Mouse (Mus musculus) kidney, postnatal 4 days (tissue): Measurements from ENCODE around the gene Adamts4.

Source experiments
- DNase-seq, 2 experiments: peaks; one replicate each; pipeline ENCODE4 v3.0.0; 2021; ENCODE audit warnings: mixed read lengths in 2 of 2

The Adamts4 gene

GRCm38 (mm10) chr1:171256937-171257548, 6.8 kb downstream of the Adamts4 start:
- DNase-seq = peak; percentile 76 to 83

DNA sequence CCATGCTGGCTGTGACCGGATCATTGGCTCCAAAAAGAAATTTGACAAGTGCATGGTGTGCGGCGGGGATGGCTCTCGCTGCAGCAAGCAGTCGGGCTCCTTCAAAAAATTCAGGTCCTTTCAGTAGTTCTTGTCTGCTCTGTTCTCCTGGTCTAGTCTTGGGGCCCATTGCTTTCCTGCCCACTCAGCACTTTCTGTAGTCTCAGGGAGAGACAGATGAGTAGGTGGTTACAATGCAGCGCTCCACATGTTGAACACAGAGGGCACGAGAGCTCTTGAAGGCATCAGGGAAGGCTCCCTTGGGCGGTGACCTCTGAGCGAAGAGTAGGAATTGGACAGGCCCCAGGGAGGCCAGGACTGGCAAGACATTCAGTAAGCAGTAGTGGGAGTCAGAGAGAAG, 7.6 kb downstream of the Adamts4 start:
- no peak for DNase-seq

DNA sequence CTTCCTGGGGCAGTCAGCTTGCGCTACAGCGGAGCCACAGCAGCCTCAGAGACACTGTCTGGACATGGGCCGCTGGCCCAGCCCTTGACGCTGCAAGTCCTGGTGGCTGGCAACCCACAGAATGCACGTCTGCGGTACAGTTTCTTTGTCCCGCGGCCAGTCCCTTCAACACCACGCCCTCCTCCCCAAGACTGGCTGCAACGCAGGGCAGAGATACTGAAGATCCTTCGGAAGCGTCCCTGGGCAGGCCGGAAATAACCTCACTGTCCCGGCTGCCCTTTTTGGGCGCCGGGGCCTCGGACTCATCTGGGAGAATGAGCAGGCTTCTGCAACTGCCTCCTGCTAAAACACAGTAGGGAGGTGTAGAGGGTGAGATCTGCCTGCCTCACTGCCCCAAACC, 8.7 kb downstream of the Adamts4 start:
- no peak for DNase-seq

- no peak for DNase-seq
Measured at GRCm38 (mm10) chr1:171260316-171260715, 10.1 kb downstream of the Adamts4 start.

GRCm38 (mm10) chr1:171262594-171263130, 12.4 kb downstream of the Adamts4 start:
- DNase-seq = peak; percentile 77 to 85

DNA sequence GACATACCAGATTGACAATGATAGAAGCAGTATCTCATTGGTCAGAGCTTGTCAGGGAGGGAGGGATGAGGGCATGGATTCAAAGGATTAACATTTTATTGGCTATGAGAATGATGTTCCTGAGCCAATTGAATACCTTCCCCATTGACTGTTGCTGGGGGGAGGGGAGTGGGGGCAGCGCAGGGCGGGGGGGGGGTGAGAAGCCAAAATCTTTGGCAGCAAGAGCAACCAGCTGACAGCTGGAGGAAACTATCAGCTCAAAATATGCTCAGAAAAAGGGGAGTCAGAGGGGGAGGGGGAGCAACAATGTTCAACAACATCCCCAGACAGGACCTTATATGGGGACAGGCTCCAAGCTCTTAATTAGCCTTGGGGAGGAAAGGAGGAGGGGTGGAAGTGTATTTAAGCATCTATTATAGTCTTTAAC, 13.0 kb downstream of the Adamts4 start:
- DNase-seq = peak; percentile 66 to 78

- DNase-seq = no peak
Measured at GRCm38 (mm10) chr1:171263666-171264461, 13.6 kb downstream of the Adamts4 start.

GRCm38 (mm10) chr1:171265971-171266744, 15.9 kb downstream of the Adamts4 start:
- DNase-seq = no peak

DNA sequence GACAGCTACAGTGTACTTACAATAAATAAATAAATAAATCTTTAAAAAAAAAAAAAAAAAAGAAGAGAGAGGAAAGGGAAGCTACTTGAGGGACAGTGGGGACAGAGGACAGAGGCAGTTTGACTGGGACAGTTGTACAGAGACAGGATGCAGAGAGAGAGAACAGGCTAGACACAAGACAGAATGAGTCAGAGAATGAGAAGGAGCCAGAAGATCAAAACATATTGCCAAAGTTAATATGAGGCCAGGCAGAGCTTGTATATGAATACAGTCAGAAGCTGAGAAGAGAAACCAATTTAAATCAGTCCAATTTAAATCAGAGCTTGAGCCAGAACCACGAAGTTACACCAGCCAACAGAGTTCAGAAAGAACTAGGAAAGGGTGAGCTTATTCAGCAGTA, 18.1 kb downstream of the Adamts4 start:
- no peak for DNase-seq

DNA sequence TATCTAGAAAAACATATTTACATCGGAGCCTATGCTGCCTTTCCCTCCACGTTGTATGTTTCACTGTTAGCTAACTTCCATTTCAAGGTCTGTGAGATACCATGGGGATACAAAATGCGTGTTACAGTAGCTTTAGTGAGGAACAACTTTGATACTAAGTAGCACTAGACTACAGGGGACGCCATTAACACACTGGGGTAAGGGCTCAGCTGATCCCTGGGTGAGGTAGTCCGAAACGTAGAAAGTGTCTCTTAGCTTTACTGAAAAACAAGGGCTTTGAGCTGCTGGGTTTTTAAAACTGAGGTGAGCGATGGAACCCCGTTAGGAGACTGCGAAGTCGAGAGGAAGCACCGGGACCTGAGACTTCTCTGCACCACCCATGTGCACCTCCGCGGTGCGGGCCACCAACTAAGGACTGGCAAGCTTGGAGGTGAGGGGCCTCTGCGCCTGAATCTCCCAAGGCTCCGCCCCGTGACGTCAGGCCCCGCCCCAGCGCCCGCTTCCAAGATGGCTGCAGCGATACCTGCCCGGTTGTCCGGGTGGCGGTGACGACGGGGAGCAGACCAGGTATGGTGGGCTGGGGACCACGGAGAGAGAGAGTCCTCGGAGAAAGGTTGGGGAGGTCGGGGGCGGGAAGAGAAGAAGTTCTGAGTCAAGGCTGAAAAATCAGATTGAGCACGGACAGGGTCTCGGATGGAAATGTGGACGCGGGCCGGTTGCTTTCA, 19.8 kb downstream of the Adamts4 start, which contains the start of gene B4galt3:
Gene B4galt3, plus strand, starts transcription at position 481 of the 725 bp plus-strand sequence.
- DNase-seq = peak; percentile 98 to 99

- peak; percentile 73 to 84 for DNase-seq
Measured at GRCm38 (mm10) chr1:171270573-171270900, 20.3 kb downstream of the Adamts4 start.

- DNase-seq = no peak
Measured at GRCm38 (mm10) chr1:171271196-171271595, 21.0 kb downstream of the Adamts4 start.

GRCm38 (mm10) chr1:171271622-171272021, 21.4 kb downstream of the Adamts4 start:
- DNase-seq = no peak

DNA sequence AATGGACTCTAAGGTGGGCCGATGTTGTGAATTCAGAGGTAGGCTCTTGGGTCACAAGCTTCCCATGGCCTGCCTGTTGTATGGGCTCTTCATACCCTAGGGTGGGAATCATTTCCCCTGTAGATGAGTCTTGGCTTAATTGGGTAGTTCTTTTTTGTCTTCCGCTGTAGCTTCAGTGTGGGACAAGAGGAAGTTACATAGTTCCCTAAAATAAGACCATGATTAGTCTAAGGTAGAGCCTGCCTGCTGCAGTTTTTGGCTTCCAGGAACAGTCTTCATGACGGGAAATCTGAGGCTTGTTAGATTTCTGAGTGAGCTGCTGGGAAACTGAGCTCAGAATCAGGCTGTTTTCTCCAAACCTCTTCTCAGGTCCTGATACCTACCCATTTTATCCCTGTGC, 21.9 kb downstream of the Adamts4 start:
- no peak for DNase-seq

GRCm38 (mm10) chr1:171274171-171274570, 23.9 kb downstream of the Adamts4 start:
- DNase-seq = no peak

GRCm38 (mm10) chr1:171275144-171275734, 25.0 kb downstream of the Adamts4 start:
- DNase-seq = no peak

GRCm38 (mm10) chr1:171276110-171276748, 26.0 kb downstream of the Adamts4 start:
- no peak for DNase-seq

GRCm38 (mm10) chr1:171277736-171278135, 27.5 kb downstream of the Adamts4 start:
- DNase-seq = no peak

DNA sequence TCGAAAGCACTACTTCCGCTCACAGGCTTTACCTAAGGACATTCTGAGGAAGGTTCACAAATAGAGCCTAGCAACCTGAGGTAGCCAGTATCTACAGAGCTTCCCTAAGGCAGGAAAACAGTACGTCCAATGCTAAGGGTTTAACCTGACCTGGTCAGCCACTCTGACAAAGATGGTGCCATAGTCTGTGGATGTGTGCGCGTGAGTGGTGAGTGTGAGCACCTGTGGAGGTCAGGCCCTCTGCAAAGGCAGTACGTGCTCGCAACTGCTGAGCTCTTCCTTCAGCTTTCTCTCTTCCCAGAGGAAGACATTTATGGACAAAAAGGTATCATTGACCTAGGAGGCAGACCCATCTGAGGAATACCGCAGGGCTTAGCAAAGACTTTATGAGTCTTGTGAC, 28.2 kb downstream of the Adamts4 start:
- DNase-seq = no peak

DNA sequence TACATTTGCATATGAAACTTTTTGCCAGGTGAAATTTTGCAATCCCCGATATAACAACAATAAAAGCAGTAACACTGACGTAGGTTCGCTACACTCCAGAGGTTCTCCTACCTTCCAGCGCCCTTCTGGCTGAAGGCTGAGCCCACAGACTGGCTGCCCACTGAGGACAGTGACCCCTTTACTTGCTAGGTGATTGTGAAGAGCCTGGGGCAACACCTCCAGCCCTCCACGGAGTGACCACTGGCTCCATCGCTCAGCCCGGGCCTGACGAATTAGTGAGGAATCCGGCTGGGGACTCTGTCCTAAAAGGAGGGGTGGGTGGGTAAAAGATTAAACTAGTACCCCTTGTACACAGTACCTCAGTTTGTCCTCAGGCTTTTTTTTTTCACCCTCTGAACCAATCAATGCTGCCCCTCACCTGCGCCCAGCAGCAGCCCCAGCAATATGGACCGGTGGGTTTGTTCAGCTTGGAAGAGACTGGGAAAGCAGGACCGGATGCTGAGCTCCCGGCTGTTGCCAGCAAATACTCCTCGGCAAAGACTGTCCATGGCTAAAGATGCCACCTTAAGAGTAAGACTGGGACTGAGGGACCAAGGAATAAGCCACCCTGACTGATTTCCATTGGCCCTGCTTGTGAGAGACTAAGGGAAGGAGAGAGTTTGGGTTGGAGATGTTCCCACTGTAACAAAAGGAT, 28.9 kb downstream of the Adamts4 start:
- DNase-seq = peak in 1 of 2 experiments; percentile 3

DNA sequence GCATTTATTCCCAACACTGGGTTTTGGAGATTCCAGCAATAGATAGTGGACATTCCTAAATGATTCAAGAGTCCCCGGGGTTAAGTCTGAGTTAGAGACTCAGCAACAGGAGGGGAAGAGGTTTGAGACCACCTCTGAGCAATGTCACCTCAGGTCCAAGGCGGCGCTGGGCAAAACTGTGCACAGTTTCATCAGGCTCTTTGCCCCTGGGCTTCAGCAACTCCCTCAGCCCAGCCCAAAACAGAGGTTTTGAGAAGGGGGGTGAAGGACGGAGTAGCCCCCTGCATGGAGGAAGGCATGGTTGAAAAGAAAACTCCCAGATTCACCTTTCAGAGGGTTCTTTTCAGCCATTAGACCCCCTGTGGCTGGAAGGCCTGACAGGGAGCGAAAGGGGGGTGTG, 29.5 kb downstream of the Adamts4 start:
- no peak for DNase-seq
